Mouse (Mus musculus): ENCODE data around the gene Emc10. TPM values are rescaled to one million over a fixed set of nuclear protein-coding genes. Genes with fewer than 3 reads are reported as not detected.
A peak's percentile ranks its signal among the peaks of the same experiment; 100 is the strongest.

Emc10 gene
- total RNA-seq, 1 experiment = 64.2 TPM

DNA sequence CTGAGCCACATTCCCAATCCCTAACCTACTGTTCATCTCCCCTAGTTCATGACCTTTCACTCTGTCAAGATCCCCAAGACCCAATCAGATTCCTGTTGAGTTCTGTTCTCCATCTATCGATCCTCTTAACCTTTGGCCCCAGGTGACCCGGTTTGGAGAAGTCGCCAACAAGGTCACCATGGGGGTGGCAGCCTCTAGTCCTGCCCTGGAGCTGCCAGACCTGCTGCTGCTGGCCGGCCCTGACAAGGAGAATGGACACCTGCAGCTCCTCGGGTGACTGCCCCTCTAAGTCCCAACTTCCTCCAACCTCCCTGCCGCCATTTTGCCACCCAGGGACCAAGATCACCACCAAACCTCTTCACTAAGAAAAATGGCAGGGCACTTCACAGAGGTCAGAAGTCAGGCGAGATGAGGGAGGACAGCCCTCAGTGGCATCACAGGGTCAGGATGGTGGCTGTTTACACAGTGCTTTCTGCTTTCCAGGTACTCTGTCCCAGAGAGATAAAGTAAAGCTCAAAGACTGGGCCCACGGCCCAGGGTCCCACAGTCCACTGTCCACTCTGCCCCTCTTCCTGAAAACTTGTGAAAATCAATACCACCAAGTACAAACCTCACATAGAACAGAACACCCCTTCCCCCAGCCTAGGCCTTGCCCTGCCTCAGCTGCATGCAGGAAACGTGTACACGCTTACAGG lies 1.2 kb upstream of the Emc10 start:
- no peak for DNase-seq (ENCODE audit: low read depth, low spot score)
- no peak for TF ChIP-seq MAFK (IDR thresholded peaks at IDR 0.05; ENCODE audit: insufficient read depth, low read depth, low read length)
- TF ChIP-seq ZC3H11A (IDR thresholded peaks at IDR 0.05; ENCODE audit: borderline replicate concordance, low read depth, low read length) = no peak
- no peak for TF ChIP-seq CHD2 (IDR thresholded peaks at IDR 0.05; ENCODE audit: low read depth, low read length)
- no peak for TF ChIP-seq HCFC1 (IDR thresholded peaks at IDR 0.05; ENCODE audit: borderline replicate concordance, insufficient read depth, low read length)
- TF ChIP-seq ZNF384 (IDR thresholded peaks at IDR 0.05; ENCODE audit: low read depth, low read length) = no peak
- Histone ChIP-seq H3K4me1 (ENCODE audit: control insufficient read depth in 2 of 2, insufficient read depth in 2 of 2, low read length in 2 of 2, poor library complexity in 1 of 2) (peaks cover 9 to 24% of the 10 kb centered on the region in 2 experiments; a peak in 3 of 4 replicates), H3K9ac (ENCODE audit: insufficient read depth, low read depth, low read length, poor library complexity, severe bottlenecking) (peak overlapping the region; percentile 60; the same call in 1 of the 2 replicates), H3K9me3 (ENCODE audit: control insufficient read depth, insufficient read depth, low read depth, low read length) (no peaks in the 10 kb centered on the region), H3K36me3 (ENCODE audit: control insufficient read depth, insufficient read depth, low read length, poor library complexity, severe bottlenecking) (peaks cover 8% of the 10 kb centered on the region; the same call in 1 of the 2 replicates), H3K4me3 (ENCODE audit: insufficient read depth in 1 of 2, low read depth in 1 of 2, low read length in 2 of 2, poor library complexity in 1 of 2, severe bottlenecking in 1 of 2) (peak overlapping the region; percentile 70 to 72), H3K27ac (ENCODE audit: insufficient read depth, low read depth, low read length, poor library complexity, severe bottlenecking) (peak overlapping the region; percentile 60)
- in situ Hi-C loops (cut with MboI; ENCODE audit: low sequenced_read_pairs in 2 of 2, unreplicated experiment in 2 of 2) = no loop called here

DNA sequence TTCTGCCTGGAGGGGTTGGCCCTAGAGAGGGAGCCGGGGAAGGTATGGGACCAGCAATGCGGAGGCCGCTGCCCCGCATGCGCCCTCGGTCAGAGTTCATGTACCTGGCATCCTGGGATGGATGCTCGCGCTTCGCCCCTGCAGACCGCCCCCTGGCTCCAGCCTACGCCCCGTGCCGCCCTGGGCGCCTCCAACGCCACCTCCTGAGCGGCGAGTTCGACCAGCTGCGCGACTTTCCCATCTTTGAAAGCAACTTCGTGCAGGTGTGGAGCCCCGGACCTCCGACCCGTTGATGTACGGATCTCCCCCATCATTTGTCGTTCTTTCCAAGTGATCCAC lies 411 bp upstream of the Emc10 start:
- no peak for DNase-seq (ENCODE audit: low read depth, low spot score)
- Histone ChIP-seq H3K9me3 (ENCODE audit: control insufficient read depth, insufficient read depth, low read depth, low read length) (no peaks in the 10 kb centered on the region), H3K9ac (ENCODE audit: insufficient read depth, low read depth, low read length, poor library complexity, severe bottlenecking) (peak overlapping the region; percentile 73), H3K4me3 (ENCODE audit: insufficient read depth in 1 of 2, low read depth in 1 of 2, low read length in 2 of 2, poor library complexity in 1 of 2, severe bottlenecking in 1 of 2) (peak overlapping the region; percentile 70 to 72), H3K27ac (ENCODE audit: insufficient read depth, low read depth, low read length, poor library complexity, severe bottlenecking) (peak overlapping the region; percentile 70), H3K4me1 (ENCODE audit: control insufficient read depth in 2 of 2, insufficient read depth in 2 of 2, low read length in 2 of 2, poor library complexity in 1 of 2) (peaks cover 9 to 24% of the 10 kb centered on the region in 2 experiments; a peak in 3 of 4 replicates), H3K36me3 (ENCODE audit: control insufficient read depth, insufficient read depth, low read length, poor library complexity, severe bottlenecking) (peaks cover 13% of the 10 kb centered on the region; the same call in 1 of the 2 replicates)
- no peak for TF ChIP-seq MAFK (IDR thresholded peaks at IDR 0.05; ENCODE audit: insufficient read depth, low read depth, low read length)
- no peak for TF ChIP-seq ZNF384 (IDR thresholded peaks at IDR 0.05; ENCODE audit: low read depth, low read length)
- TF ChIP-seq ZC3H11A (IDR thresholded peaks at IDR 0.05; ENCODE audit: borderline replicate concordance, low read depth, low read length) = no peak
- TF ChIP-seq CHD2 (IDR thresholded peaks at IDR 0.05; ENCODE audit: low read depth, low read length) = no peak
- TF ChIP-seq HCFC1 (IDR thresholded peaks at IDR 0.05; ENCODE audit: borderline replicate concordance, insufficient read depth, low read length) = no peak
- in situ Hi-C loops (cut with MboI; ENCODE audit: low sequenced_read_pairs in 2 of 2, unreplicated experiment in 2 of 2) = no loop called here

- Histone ChIP-seq H3K9me3 (ENCODE audit: control insufficient read depth, insufficient read depth, low read depth, low read length) (no peaks in the 10 kb centered on the region), H3K36me3 (ENCODE audit: control insufficient read depth, insufficient read depth, low read length, poor library complexity, severe bottlenecking) (peaks cover 29% of the 10 kb centered on the region; the same call in 1 of the 2 replicates), H3K4me1 (ENCODE audit: control insufficient read depth in 2 of 2, insufficient read depth in 2 of 2, low read length in 2 of 2, poor library complexity in 1 of 2) (peaks cover 2 to 17% of the 10 kb centered on the region in 2 experiments; a peak in 3 of 4 replicates), H3K27ac (ENCODE audit: insufficient read depth, low read depth, low read length, poor library complexity, severe bottlenecking) (peak overlapping the region; percentile 23; the same call in 1 of the 2 replicates), H3K4me3 (ENCODE audit: insufficient read depth in 1 of 2, low read depth in 1 of 2, low read length in 2 of 2, poor library complexity in 1 of 2, severe bottlenecking in 1 of 2) (peak overlapping the region; percentile 79 to 83; a peak in 3 of 4 replicates), H3K9ac (ENCODE audit: insufficient read depth, low read depth, low read length, poor library complexity, severe bottlenecking) (peak overlapping the region; percentile 93; the same call in 1 of the 2 replicates)
- in situ Hi-C loops (cut with MboI; ENCODE audit: low sequenced_read_pairs in 2 of 2, unreplicated experiment in 2 of 2) = no loop called here
- no peak for DNase-seq (ENCODE audit: low read depth, low spot score)
- TF ChIP-seq ZNF384 (IDR thresholded peaks at IDR 0.05; ENCODE audit: low read depth, low read length) (no peak), CHD2 (IDR thresholded peaks at IDR 0.05; ENCODE audit: low read depth, low read length) (no peak), ZC3H11A (IDR thresholded peaks at IDR 0.05; ENCODE audit: borderline replicate concordance, low read depth, low read length) (no peak), MAFK (IDR thresholded peaks at IDR 0.05; ENCODE audit: insufficient read depth, low read depth, low read length) (no peak), HCFC1 (IDR thresholded peaks at IDR 0.05; ENCODE audit: borderline replicate concordance, insufficient read depth, low read length) (no peak)
These were observed 1.2 kb downstream of the Emc10 start for GRCm38 (mm10) chr7:44495086-44495485.

DNA sequence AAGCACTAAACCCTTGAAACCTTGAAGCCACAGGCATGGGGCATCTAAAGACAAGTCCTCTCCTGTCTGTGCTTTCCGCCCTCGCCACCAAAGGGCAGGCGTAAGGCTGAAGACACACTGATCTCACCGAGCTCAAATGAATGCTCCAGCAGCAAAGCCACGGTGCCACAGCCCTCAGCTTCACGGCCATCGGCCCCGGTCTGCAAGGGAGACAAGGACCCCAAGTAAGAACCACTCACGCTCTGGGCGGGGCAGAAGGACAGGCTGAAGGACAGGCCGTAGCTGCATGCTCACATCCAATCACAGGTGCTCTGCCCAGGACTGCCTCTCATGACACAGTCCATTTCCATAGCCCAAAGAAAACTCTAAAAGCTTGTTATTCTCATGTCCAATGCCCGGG lies 1.6 kb downstream of the Emc10 start:
- TF ChIP-seq CHD2 (IDR thresholded peaks at IDR 0.05; ENCODE audit: low read depth, low read length) (no peak), ZC3H11A (IDR thresholded peaks at IDR 0.05; ENCODE audit: borderline replicate concordance, low read depth, low read length) (no peak), HCFC1 (IDR thresholded peaks at IDR 0.05; ENCODE audit: borderline replicate concordance, insufficient read depth, low read length) (no peak), MAFK (IDR thresholded peaks at IDR 0.05; ENCODE audit: insufficient read depth, low read depth, low read length) (no peak), ZNF384 (IDR thresholded peaks at IDR 0.05; ENCODE audit: low read depth, low read length) (no peak)
- no peak overlapping the region for H3K27ac ChIP-seq (ENCODE audit: insufficient read depth, low read depth, low read length, poor library complexity, severe bottlenecking)
- in situ Hi-C loops (cut with MboI; ENCODE audit: low sequenced_read_pairs in 2 of 2, unreplicated experiment in 2 of 2) = no loop called here
- H3K9me3 ChIP-seq (ENCODE audit: control insufficient read depth, insufficient read depth, low read depth, low read length) = no peaks in the 10 kb centered on the region
- peaks cover 31% of the 10 kb centered on the region; the same call in 1 of the 2 replicates for H3K36me3 ChIP-seq (ENCODE audit: control insufficient read depth, insufficient read depth, low read length, poor library complexity, severe bottlenecking)
- no peak for DNase-seq (ENCODE audit: low read depth, low spot score)
- H3K4me1 ChIP-seq (ENCODE audit: control insufficient read depth in 2 of 2, insufficient read depth in 2 of 2, low read length in 2 of 2, poor library complexity in 1 of 2) = peaks cover 2 to 13% of the 10 kb centered on the region in 2 experiments; a peak in 3 of 4 replicates
- no peak overlapping the region for H3K9ac ChIP-seq (ENCODE audit: insufficient read depth, low read depth, low read length, poor library complexity, severe bottlenecking)
- H3K4me3 ChIP-seq (ENCODE audit: insufficient read depth in 1 of 2, low read depth in 1 of 2, low read length in 2 of 2, poor library complexity in 1 of 2, severe bottlenecking in 1 of 2) = 0 out of 4 replicates have a peak overlapping the region, but pooled peaks of 1 of the 2 experiments have one; percentile 5
